Mouse (Mus musculus) CH12.LX (cell line): ENCODE data around the gene H2-Eb2. TPM values are rescaled to one million over a fixed set of nuclear protein-coding genes. Genes with fewer than 3 reads are reported as not detected.

Source experiments
- DNase-seq: peaks from one replicate; pipeline ENCODE4 v3.0.0-alpha.2; 2013; ENCODE audit errors: extremely low read depth
- H3K27ac ChIP-seq: 2 replicates; pipeline ENCODE4 v1.5.1; 2012; ENCODE audit warnings: low read depth, mild to moderate bottlenecking, control low read depth, moderate library complexity; ENCODE audit not compliant: insufficient read depth
- H3K27me3 ChIP-seq: replicated peaks from 2 replicates; pipeline ENCODE3; 2012; ENCODE audit warnings: inconsistent platforms
- H3K36me3 ChIP-seq, 2 experiments: replicated peaks in 1 of 2; 2 replicates each; pipeline versions ENCODE3 to v1.6.1; 2012; ENCODE audit warnings: inconsistent platforms in 1 of 2, low read length in 1 of 2, mild to moderate bottlenecking in 1 of 2, mixed read lengths in 1 of 2, moderate library complexity in 1 of 2; ENCODE audit not compliant: control insufficient read depth in 1 of 2, insufficient read depth in 1 of 2
- H3K4me1 ChIP-seq, 2 experiments: 2 replicates each; pipeline ENCODE4 v1.6.1; 2012; ENCODE audit warnings: inconsistent platforms in 1 of 2, moderate library complexity in 1 of 2; ENCODE audit not compliant: insufficient read depth in 2 of 2, control insufficient read depth in 1 of 2
- H3K4me2 ChIP-seq: 2 replicates; pipeline ENCODE4 v1.6.1; 2012; ENCODE audit warnings: low read depth, mild to moderate bottlenecking, control low read depth; ENCODE audit not compliant: poor library complexity, insufficient read depth, severe bottlenecking
- H3K4me3 ChIP-seq, 3 experiments: fragments of 150-350 bp in 1 of 3; sonication (generic) in 1 of 3; replicated peaks in 1 of 3; 2 replicates each; pipeline versions ENCODE3 to v1.5.1; 2011 to 2012; ENCODE audit warnings: low read depth in 2 of 3, low read length in 2 of 3, mild to moderate bottlenecking in 2 of 3, moderate library complexity in 2 of 3, control low read depth in 1 of 3, improper control_type of control experiment in 1 of 3, inconsistent platforms in 1 of 3, mixed read lengths in 1 of 3; ENCODE audit not compliant: poor library complexity in 1 of 3
- H3K79me2 ChIP-seq: replicated peaks from 2 replicates; pipeline ENCODE4 v1.6.1; 2012; ENCODE audit warnings: mild to moderate bottlenecking, moderate library complexity; ENCODE audit not compliant: control insufficient read depth, poor library complexity, insufficient read depth, severe bottlenecking; ENCODE audit errors: extremely low read depth
- H3K9ac ChIP-seq: 2 replicates; pipeline ENCODE4 v1.6.1; 2012; ENCODE audit warnings: low read depth, mild to moderate bottlenecking, control low read depth, moderate library complexity; ENCODE audit not compliant: insufficient read depth
- H3K9me3 ChIP-seq: replicated peaks from 2 replicates; pipeline ENCODE3; 2012; ENCODE audit warnings: low read length, inconsistent platforms, mixed read lengths
- BHLHE40 ChIP-seq: IDR thresholded peaks from 2 replicates; pipeline ENCODE4 v1.6.1; 2011; ENCODE audit warnings: mild to moderate bottlenecking, low read depth, low read length, improper control_type of control experiment
- CHD2 ChIP-seq: IDR thresholded peaks from 2 replicates; pipeline ENCODE4 v1.6.1; 2011; ENCODE audit warnings: low read length, improper control_type of control experiment
- E2F4 ChIP-seq: IDR thresholded peaks from 2 replicates; pipeline ENCODE4 v1.6.1; 2011; ENCODE audit warnings: low read depth, low read length, improper control_type of control experiment; ENCODE audit not compliant: insufficient replicate concordance
- ELF1 ChIP-seq: IDR thresholded peaks from 2 replicates; pipeline ENCODE4 v1.6.1; 2014; ENCODE audit warnings: low read depth, mild to moderate bottlenecking, inconsistent platforms, low read length, improper control_type of control experiment
- ETS1 ChIP-seq: conservative IDR thresholded peaks from 2 replicates; pipeline ENCODE4 v1.6.1; 2012; ENCODE audit warnings: low read depth, mild to moderate bottlenecking, inconsistent platforms, low read length, improper control_type of control experiment, moderate library complexity
- GABPA ChIP-seq: IDR thresholded peaks from 2 replicates; pipeline ENCODE4 v1.6.1; 2012; ENCODE audit warnings: low read depth, low read length, improper control_type of control experiment, inconsistent platforms; ENCODE audit not compliant: insufficient replicate concordance
- JUN ChIP-seq: IDR thresholded peaks from 2 replicates; pipeline ENCODE4 v1.6.1; 2011; ENCODE audit warnings: low read depth, mild to moderate bottlenecking, low read length, improper control_type of control experiment, moderate library complexity; ENCODE audit not compliant: insufficient read depth
- JUND ChIP-seq: conservative IDR thresholded peaks from 2 replicates; pipeline ENCODE4 v1.6.1; 2011; ENCODE audit warnings: low read depth, low read length, improper control_type of control experiment
- MAZ ChIP-seq: IDR thresholded peaks from 2 replicates; pipeline ENCODE4 v1.6.1; 2012; ENCODE audit warnings: low read depth, mild to moderate bottlenecking, inconsistent platforms, low read length, improper control_type of control experiment, moderate library complexity
- MEF2A ChIP-seq: IDR thresholded peaks from 2 replicates; pipeline ENCODE4 v1.6.1; 2014; ENCODE audit warnings: low read depth, mild to moderate bottlenecking, inconsistent platforms, low read length, improper control_type of control experiment, borderline replicate concordance
- MYC ChIP-seq: IDR thresholded peaks from 2 replicates; pipeline ENCODE4 v1.6.1; 2011; ENCODE audit warnings: low read depth, mild to moderate bottlenecking, improper control_type of control experiment, low read length
- NELFE ChIP-seq: IDR thresholded peaks from 2 replicates; pipeline ENCODE4 v1.6.1; 2011; ENCODE audit warnings: low read depth, low read length, improper control_type of control experiment
- NRF1 ChIP-seq: IDR thresholded peaks from 2 replicates; pipeline ENCODE4 v1.6.1; 2014; ENCODE audit warnings: low read depth, mild to moderate bottlenecking, inconsistent platforms, low read length, improper control_type of control experiment, moderate library complexity
- POLR2A ChIP-seq: IDR thresholded peaks from 2 replicates; pipeline ENCODE4 v1.6.1; 2011; ENCODE audit warnings: low read depth, mild to moderate bottlenecking, improper control_type of control experiment, low read length
- POLR2AphosphoS2 ChIP-seq: IDR thresholded peaks from 2 replicates; pipeline ENCODE4 v1.6.1; 2011; ENCODE audit warnings: low read depth, low read length, improper control_type of control experiment
- RCOR1 ChIP-seq: conservative IDR thresholded peaks from 2 replicates; pipeline ENCODE4 v1.6.1; 2012; ENCODE audit warnings: low read depth, mild to moderate bottlenecking, inconsistent platforms, low read length, improper control_type of control experiment
- SIN3A ChIP-seq: IDR thresholded peaks from 2 replicates; pipeline ENCODE4 v1.6.1; 2012; ENCODE audit warnings: low read length, improper control_type of control experiment, inconsistent platforms
- TCF12 ChIP-seq: IDR thresholded peaks from 2 replicates; pipeline ENCODE4 v1.6.1; 2014; ENCODE audit warnings: low read depth, mild to moderate bottlenecking, inconsistent platforms, low read length, improper control_type of control experiment
- ZC3H11A ChIP-seq: IDR thresholded peaks from 2 replicates; pipeline ENCODE4 v1.6.1; 2012; ENCODE audit warnings: low read depth, mild to moderate bottlenecking, inconsistent platforms, low read length, improper control_type of control experiment
- ZMIZ1 ChIP-seq: IDR thresholded peaks from 2 replicates; pipeline ENCODE4 v1.6.1; 2012; ENCODE audit warnings: low read depth, mild to moderate bottlenecking, inconsistent platforms, low read length, improper control_type of control experiment
- dilution Hi-C: fragments of 300-500 bp; cut with MboI; formaldehyde crosslinking; loops from 2 replicates; pipeline ENCODE4 v1.14.3; 2020; ENCODE audit warnings: low sequenced_read_pairs; ENCODE audit not compliant: extremely low pct_unique_long_range_greater_than_20kb, extremely low pct_ligation_motif_present
- in situ Hi-C: fragments of 300-500 bp; cut with MboI; formaldehyde crosslinking; loops from 3 replicates; pipeline ENCODE4 v1.14.3; 2019; ENCODE audit warnings: low sequenced_read_pairs, low pct_ligation_motif_present, low pct_unique_long_range_greater_than_20kb, mixed read lengths
- polyA plus RNA-seq: library from polyadenylated mRNA; unstranded; fragments of >175 nt; gene quantifications from 2 replicates; pipeline ENCODE4 v1.2.1, GENCODE M21; 2012; ENCODE audit warnings: low read depth; ENCODE audit not compliant: insufficient read length
- total RNA-seq, 2 experiments: library from RNA; depleted of rRNA; stranded (reverse); fragments of 300-350 nt in 1 of 2; fragments of >200 nt in 1 of 2; gene quantifications; 2 replicates each; pipeline ENCODE4 v1.2.3; 2012 to 2014

H2-Eb2 gene
- total and polyA plus RNA-seq, 3 experiments = 5.8 to 11.4 (median 10.9) TPM

DNA sequence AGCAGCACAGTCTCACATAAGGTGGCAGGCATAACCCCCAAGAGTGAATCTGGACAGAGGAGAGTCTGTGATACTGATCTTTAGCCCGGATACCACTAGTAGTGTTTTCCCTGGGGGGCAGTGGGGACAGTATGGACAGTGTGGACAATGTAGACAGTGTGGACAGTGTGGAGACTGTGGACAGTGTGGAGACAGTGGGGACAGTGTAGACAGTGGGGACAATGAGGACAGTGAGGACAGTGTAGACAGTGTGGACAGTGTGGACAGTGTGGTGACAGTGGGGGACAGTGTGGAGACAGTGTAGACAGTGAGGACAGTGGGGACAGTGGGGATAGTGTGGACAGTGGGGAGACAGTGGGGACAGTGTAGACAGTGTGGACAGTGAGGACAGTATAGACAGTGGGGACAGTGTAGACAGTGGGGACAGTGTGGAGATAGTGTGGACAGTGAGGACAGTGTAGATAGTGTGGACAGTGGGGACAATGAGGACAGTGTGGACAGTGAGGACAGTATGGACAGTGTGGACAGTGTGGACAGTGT is 44.9 kb upstream of the H2-Eb2 start:
- no peak overlapping the region for H3K4me3 ChIP-seq
- TF ChIP-seq ETS1 = no peak
- peaks cover 2% of the 10 kb centered on the region; the same call in 1 of the 2 replicates for H3K79me2 ChIP-seq
- no peaks in the 10 kb centered on the region for H3K27me3 ChIP-seq
- H3K27ac ChIP-seq = no peak overlapping the region
- H3K9me3 ChIP-seq = peaks cover 4% of the 10 kb centered on the region
- peaks cover 4 to 8% of the 10 kb centered on the region in 2 experiments; a peak in 3 of 4 replicates for H3K4me1 ChIP-seq
- H3K36me3 ChIP-seq = peaks cover 10 to 44% of the 10 kb centered on the region in 2 experiments
- dilution Hi-C loops = no loop called here
- in situ Hi-C loops = no loop called here
- H3K4me2 ChIP-seq = no peak overlapping the region
- H3K9ac ChIP-seq = no peak overlapping the region
- no peak for DNase-seq

DNA sequence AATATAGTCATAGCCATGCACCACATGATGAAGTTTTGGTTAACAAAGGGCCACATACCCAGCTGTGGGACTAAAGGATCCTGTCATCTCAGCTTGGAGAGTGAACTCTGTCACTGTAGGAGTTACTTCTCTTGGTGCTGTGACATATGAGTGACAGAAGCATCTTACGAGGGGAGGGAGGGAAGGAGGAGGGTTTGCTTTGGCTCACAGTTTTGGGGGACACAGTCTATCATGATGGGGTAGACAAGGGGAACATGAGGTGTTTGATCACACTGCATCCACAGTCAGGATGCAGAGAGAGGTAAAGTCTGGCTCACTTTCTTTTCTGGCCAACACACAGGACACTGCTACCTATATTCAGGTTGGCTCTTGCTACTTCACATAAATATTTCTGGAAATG is 43.6 kb upstream of the H2-Eb2 start:
- in situ Hi-C loops = no loop called here
- Histone ChIP-seq H3K9me3 (peaks cover 1% of the 10 kb centered on the region), H3K4me3 (no peak overlapping the region), H3K4me2 (no peak overlapping the region), H3K79me2 (peaks cover 2% of the 10 kb centered on the region; the same call in 1 of the 2 replicates), H3K27me3 (no peaks in the 10 kb centered on the region)
- no peak for DNase-seq
- TF ChIP-seq POLR2A = no peak
- 0 out of 2 replicates have a peak, but pooled peaks have one; percentile 42 for TF ChIP-seq POLR2AphosphoS2
- TF ChIP-seq CHD2 = no peak
- no peak for TF ChIP-seq BHLHE40
- TF ChIP-seq, all 38 proteins: peak for 1
- H3K9ac ChIP-seq = no peak overlapping the region
- peaks cover 4 to 8% of the 10 kb centered on the region in 2 experiments; a peak in 3 of 4 replicates for H3K4me1 ChIP-seq
- dilution Hi-C loops = no loop called here
- peaks cover 10 to 47% of the 10 kb centered on the region in 2 experiments for H3K36me3 ChIP-seq
- H3K27ac ChIP-seq = no peak overlapping the region

DNA sequence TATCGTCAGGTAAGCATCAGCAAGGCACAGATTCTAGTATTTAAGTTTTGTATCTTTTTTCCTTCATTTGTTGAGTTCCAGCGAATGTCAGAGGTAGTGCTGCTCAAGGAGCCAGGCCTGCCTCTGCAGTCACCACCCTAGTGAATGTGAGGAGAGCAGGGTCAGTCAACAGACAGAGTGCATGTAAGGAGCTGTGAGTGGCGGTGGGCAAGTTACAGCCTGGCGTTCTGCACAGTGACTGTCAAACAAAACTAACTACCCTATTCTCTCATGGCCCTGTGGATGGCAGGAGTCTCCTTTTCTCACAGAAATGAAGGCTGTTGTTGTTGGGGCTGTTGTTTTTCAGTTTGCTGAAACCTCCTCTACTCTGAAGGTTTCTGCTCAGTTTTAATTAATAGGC is 40.1 kb upstream of the H2-Eb2 start:
- peak overlapping the region in 2 of 3 experiments; percentile 4 to 38 for H3K4me3 ChIP-seq

More for the DNA sequence above, 40.1 kb upstream of the H2-Eb2 start:
- no peaks in the 10 kb centered on the region for H3K27me3 ChIP-seq
- H3K79me2 ChIP-seq = peaks cover 4% of the 10 kb centered on the region; the same call in 1 of the 2 replicates
- H3K27ac ChIP-seq = no peak overlapping the region
- in situ Hi-C loops = no loop called here
- H3K4me2 ChIP-seq = no peak overlapping the region
- H3K4me1 ChIP-seq = peaks cover 7 to 21% of the 10 kb centered on the region in 2 experiments; a peak in 3 of 4 replicates
- DNase-seq = no peak
- no peak for TF ChIP-seq SIN3A
- no peak for TF ChIP-seq ELF1
- TF ChIP-seq ZC3H11A = no peak
- no peak for TF ChIP-seq NRF1
- TF ChIP-seq MYC = no peak
- no peak for TF ChIP-seq ZMIZ1
- no peak for TF ChIP-seq TCF12
- TF ChIP-seq RCOR1 = no peak
- TF ChIP-seq POLR2A = no peak
- no peak for TF ChIP-seq JUND
- TF ChIP-seq MAZ = no peak
- TF ChIP-seq BHLHE40 = no peak
- TF ChIP-seq E2F4 = no peak
- TF ChIP-seq NELFE = no peak
- no peak for TF ChIP-seq MEF2A
- no peak for TF ChIP-seq GABPA
- no peak for TF ChIP-seq JUN
- H3K9me3 ChIP-seq = peaks cover 3% of the 10 kb centered on the region
- dilution Hi-C loops = no loop called here
- no peak overlapping the region for H3K9ac ChIP-seq
- H3K36me3 ChIP-seq = peaks cover 10 to 47% of the 10 kb centered on the region in 2 experiments
